Mouse (Mus musculus) G1E (cell line): ENCODE results near the gene Dus2. TPM values are rescaled to one million over a fixed set of nuclear protein-coding genes. Genes with fewer than 3 reads are reported as not detected.

Experiments used
- ATAC-seq: 2 replicates; pipeline ENCODE4 v1.8.0; 2016; ENCODE audit warnings: mild to moderate bottlenecking; ENCODE audit not compliant: insufficient number of reproducible peaks, poor library complexity, low FRiP score, severe bottlenecking; ENCODE audit errors: extremely low read depth
- DNase-seq: peaks from one replicate; pipeline ENCODE4 v3.0.0; 2012; ENCODE audit warnings: low spot score
- H3K27me3 ChIP-seq: 2 replicates; pipeline ENCODE4 v1.6.1; 2012; ENCODE audit warnings: mild to moderate bottlenecking, low read length, inconsistent platforms; ENCODE audit not compliant: insufficient read depth
- H3K36me3 ChIP-seq: replicated peaks from 2 replicates; pipeline ENCODE3; 2012; ENCODE audit warnings: mild to moderate bottlenecking, inconsistent platforms
- H3K4me1 ChIP-seq: 2 replicates; pipeline ENCODE4 v1.6.1; 2012; ENCODE audit warnings: low read depth, low read length, inconsistent platforms, mixed read lengths; ENCODE audit not compliant: insufficient read depth
- H3K4me3 ChIP-seq: 2 replicates; pipeline ENCODE4 v1.5.1; 2012; ENCODE audit warnings: low read depth, mild to moderate bottlenecking, inconsistent platforms, low read length, moderate library complexity, mixed read lengths
- H3K9me3 ChIP-seq: replicated peaks from 2 replicates; pipeline ENCODE4 v1.6.1; 2012; ENCODE audit warnings: inconsistent platforms
- CTCF ChIP-seq: IDR thresholded peaks from 2 replicates; pipeline ENCODE4 v1.5.1; 2012; ENCODE audit warnings: low read depth, low read length, inconsistent platforms, mixed read lengths
- GATA1 ChIP-seq: IDR thresholded peaks from 2 replicates; pipeline ENCODE4 v1.6.1; 2012; ENCODE audit warnings: borderline replicate concordance, low read length, inconsistent platforms, mixed read lengths
- GATA2 ChIP-seq: IDR thresholded peaks from 2 replicates; pipeline ENCODE4 v1.6.1; 2012; ENCODE audit warnings: low read depth, low read length, inconsistent platforms, borderline replicate concordance
- POLR2AphosphoS5 ChIP-seq: IDR thresholded peaks from 2 replicates; pipeline ENCODE4 v1.6.1; 2012; ENCODE audit warnings: low read depth, low read length, inconsistent platforms; ENCODE audit not compliant: insufficient replicate concordance
- TAL1 ChIP-seq: conservative IDR thresholded peaks from 2 replicates; pipeline ENCODE4 v1.6.1; 2012; ENCODE audit warnings: low read depth, low read length, inconsistent platforms, mixed read lengths
- polyA plus RNA-seq: library from polyadenylated mRNA; stranded (reverse); fragments of >175 nt; gene quantifications from 2 replicates; pipeline ENCODE4 v1.2.3, GENCODE M21; 2012
- total RNA-seq, 2 experiments: library from RNA; stranded (forward) in 1 of 2; stranded (reverse) in 1 of 2; fragments of 200-1000 nt in 1 of 2; fragments of >200 nt in 1 of 2; fragmentation: Nextera tagmentation in 1 of 2; gene quantifications; 2 replicates each; pipeline ENCODE4 v1.2.3; 2014 to 2017

Dus2 gene
- total and polyA plus RNA-seq, 3 experiments = 3.9 to 21.7 (median 14.2) TPM

GRCm38 (mm10) chr8:106049840-106050239, 58.7 kb downstream of the Dus2 start:
- H3K36me3 ChIP-seq = peaks cover 92% of the 10 kb centered on the region
- ATAC-seq (no peak), DNase-seq (no peak)
- TF ChIP-seq TAL1 (no peak), GATA2 (no peak), POLR2AphosphoS5 (no peak), CTCF (no peak), GATA1 (no peak)
- no peaks in the 10 kb centered on the region for H3K9me3 ChIP-seq
- H3K4me1 ChIP-seq = peaks cover 36% of the 10 kb centered on the region
- no peaks in the 10 kb centered on the region for H3K27me3 ChIP-seq
- no peak overlapping the region for H3K4me3 ChIP-seq

- TF ChIP-seq GATA2 (no peak), GATA1 (no peak), CTCF (no peak), TAL1 (no peak), POLR2AphosphoS5 (no peak)
- Histone ChIP-seq H3K4me3 (no peak overlapping the region), H3K36me3 (peaks cover 94% of the 10 kb centered on the region), H3K27me3 (no peaks in the 10 kb centered on the region), H3K9me3 (no peaks in the 10 kb centered on the region), H3K4me1 (peaks cover 39% of the 10 kb centered on the region)
- no peak for DNase-seq
- no peak for ATAC-seq
These were observed 59.9 kb downstream of the Dus2 start for GRCm38 (mm10) chr8:106051068-106051467.

- H3K36me3 ChIP-seq = peaks cover 91% of the 10 kb centered on the region
- no peaks in the 10 kb centered on the region for H3K9me3 ChIP-seq
- ATAC-seq (no peak), DNase-seq (no peak)
- H3K4me1 ChIP-seq = peaks cover 37% of the 10 kb centered on the region
- H3K27me3 ChIP-seq = no peaks in the 10 kb centered on the region
- TF ChIP-seq TAL1 (no peak), POLR2AphosphoS5 (no peak), GATA2 (no peak), CTCF (no peak), GATA1 (no peak)
- H3K4me3 ChIP-seq = no peak overlapping the region
These were observed 61.5 kb downstream of the Dus2 start for GRCm38 (mm10) chr8:106052510-106053089.

GRCm38 (mm10) chr8:106054190-106054811, 63.2 kb downstream of the Dus2 start:
- H3K36me3 ChIP-seq = peaks cover 75% of the 10 kb centered on the region
- DNase-seq (peak; percentile 69), ATAC-seq (no peak)
- peak overlapping the region; percentile 25; the same call in 1 of the 2 replicates for H3K4me3 ChIP-seq
- peaks cover 43% of the 10 kb centered on the region for H3K4me1 ChIP-seq
- H3K27me3 ChIP-seq = no peaks in the 10 kb centered on the region
- TF ChIP-seq TAL1 (no peak), CTCF (no peak), GATA2 (no peak), POLR2AphosphoS5 (no peak), GATA1 (no peak)
- H3K9me3 ChIP-seq = no peaks in the 10 kb centered on the region

GRCm38 (mm10) chr8:106055038-106055437, 63.9 kb downstream of the Dus2 start:
- TF ChIP-seq GATA2 (no peak), TAL1 (no peak), GATA1 (no peak), POLR2AphosphoS5 (no peak), CTCF (no peak)

GRCm38 (mm10) chr8:106056455-106056982, 65.4 kb downstream of the Dus2 start:
- H3K27me3 ChIP-seq = no peaks in the 10 kb centered on the region
- ATAC-seq = no peak
- peaks cover 53% of the 10 kb centered on the region for H3K36me3 ChIP-seq
- DNase-seq = no peak
- H3K9me3 ChIP-seq = no peaks in the 10 kb centered on the region
- TF ChIP-seq POLR2AphosphoS5 (no peak), GATA1 (no peak), TAL1 (no peak), CTCF (no peak)
- H3K4me3 ChIP-seq = no peak overlapping the region
- peaks cover 43% of the 10 kb centered on the region for H3K4me1 ChIP-seq

More at GRCm38 (mm10) chr8:106055038-106055437, 63.9 kb downstream of the Dus2 start:
- no peak for ATAC-seq
- DNase-seq = no peak
- no peak overlapping the region for H3K4me3 ChIP-seq
- peaks cover 43% of the 10 kb centered on the region for H3K4me1 ChIP-seq
- no peaks in the 10 kb centered on the region for H3K27me3 ChIP-seq
- peaks cover 68% of the 10 kb centered on the region for H3K36me3 ChIP-seq
- no peaks in the 10 kb centered on the region for H3K9me3 ChIP-seq
